Mouse (Mus musculus) E14TG2a.4 (cell line): Measurements from ENCODE around the gene Ddt.

Experiments
- CTCF ChIP-seq: conservative IDR thresholded peaks from 2 replicates; pipeline ENCODE4 v1.5.1; 2014; ENCODE audit warnings: low read length
- NANOG ChIP-seq: IDR thresholded peaks from 2 replicates; pipeline ENCODE4 v1.6.1; 2014; ENCODE audit warnings: borderline replicate concordance, low read length, mixed read lengths
- POU5F1 ChIP-seq: IDR thresholded peaks from 2 replicates; pipeline ENCODE4 v1.6.1; 2014; ENCODE audit warnings: low read length, borderline replicate concordance

DNA sequence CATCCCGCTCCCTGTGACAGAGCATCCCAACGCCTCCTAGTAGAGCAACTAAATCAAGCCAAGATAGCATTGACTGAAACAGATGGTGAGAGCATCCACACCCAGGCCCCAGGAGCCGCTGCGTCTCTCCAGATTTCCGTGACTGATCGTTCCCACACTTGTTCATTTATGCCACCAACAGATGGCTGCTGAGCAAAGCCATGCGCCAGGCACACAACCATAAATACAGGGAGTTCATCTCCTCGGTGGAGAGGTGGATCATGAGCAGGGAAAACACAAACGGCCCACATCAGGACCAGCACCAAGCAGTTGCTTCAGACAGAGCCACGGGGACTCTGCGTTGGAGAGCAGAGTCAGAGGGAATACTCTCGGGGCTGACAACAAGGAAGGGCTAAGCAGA lies 29.8 kb downstream of the Ddt start:
- no peak for TF ChIP-seq CTCF
- TF ChIP-seq NANOG = no peak
- no peak for TF ChIP-seq POU5F1
